Mouse (Mus musculus) spleen, adult 2 months (tissue): Measurements from ENCODE around the gene Tcf7l1. TPM values are rescaled to one million over a fixed set of nuclear protein-coding genes. Genes with fewer than 3 reads are reported as not detected.

Source experiments
- DNase-seq, 2 experiments: peaks; one replicate each; pipeline versions ENCODE4 v3.0.0 to v3.0.0-alpha.2; 2012 to 2021; ENCODE audit warnings: low spot score in 2 of 2, low read depth in 1 of 2
- H3K27ac ChIP-seq: fragments of 200-500 bp; 2 replicates; pipeline ENCODE4 v1.5.1; 2012; ENCODE audit warnings: low read length, inconsistent platforms; ENCODE audit not compliant: insufficient read depth
- H3K27me3 ChIP-seq: fragments of 200-500 bp; 2 replicates; pipeline ENCODE4 v1.6.1; 2012; ENCODE audit warnings: mild to moderate bottlenecking, moderate library complexity, low read length, inconsistent platforms; ENCODE audit not compliant: control insufficient read depth, insufficient read depth
- H3K36me3 ChIP-seq: fragments of 200-500 bp; 2 replicates; pipeline ENCODE4 v1.6.1; 2012; ENCODE audit warnings: mild to moderate bottlenecking, low read length, inconsistent platforms; ENCODE audit not compliant: control insufficient read depth, insufficient read depth
- H3K4me1 ChIP-seq: fragments of 200-500 bp; 2 replicates; pipeline ENCODE4 v1.6.1; 2011; ENCODE audit warnings: inconsistent platforms; ENCODE audit not compliant: control insufficient read depth, insufficient read depth, insufficient read length
- H3K4me3 ChIP-seq: fragments of 200-500 bp; 2 replicates; pipeline ENCODE4 v1.5.1; 2011; ENCODE audit warnings: mild to moderate bottlenecking, inconsistent platforms; ENCODE audit not compliant: insufficient read depth, insufficient read length; ENCODE audit errors: extremely low read depth
- CTCF ChIP-seq: fragments of 200-500 bp; IDR thresholded peaks from 2 replicates; pipeline ENCODE4 v1.5.1; 2011; ENCODE audit warnings: mild to moderate bottlenecking, inconsistent platforms; ENCODE audit not compliant: insufficient read depth, insufficient read length, insufficient replicate concordance; ENCODE audit errors: extremely low read depth
- POLR2A ChIP-seq: fragments of 200-500 bp; IDR thresholded peaks from 2 replicates; pipeline ENCODE4 v1.6.1; 2011; ENCODE audit warnings: low read depth, low read length, inconsistent platforms
- WGBS: fragments of 180-500 bp; shearing (Covaris S2); methylation state at CpG from one replicate; pipeline ENCODE4 v1.1.7; 2018; 5-methylcytosine and 5-hydroxymethylcytosine counted together
- polyA plus RNA-seq: library from polyadenylated mRNA; depleted of rRNA; stranded (reverse); fragments of >200 nt; gene quantifications from 2 replicates; pipeline ENCODE4 v1.2.3, GENCODE M21; 2012

Gene Tcf7l1
- polyA plus RNA-seq, 1 experiment: 10.5 TPM

DNA sequence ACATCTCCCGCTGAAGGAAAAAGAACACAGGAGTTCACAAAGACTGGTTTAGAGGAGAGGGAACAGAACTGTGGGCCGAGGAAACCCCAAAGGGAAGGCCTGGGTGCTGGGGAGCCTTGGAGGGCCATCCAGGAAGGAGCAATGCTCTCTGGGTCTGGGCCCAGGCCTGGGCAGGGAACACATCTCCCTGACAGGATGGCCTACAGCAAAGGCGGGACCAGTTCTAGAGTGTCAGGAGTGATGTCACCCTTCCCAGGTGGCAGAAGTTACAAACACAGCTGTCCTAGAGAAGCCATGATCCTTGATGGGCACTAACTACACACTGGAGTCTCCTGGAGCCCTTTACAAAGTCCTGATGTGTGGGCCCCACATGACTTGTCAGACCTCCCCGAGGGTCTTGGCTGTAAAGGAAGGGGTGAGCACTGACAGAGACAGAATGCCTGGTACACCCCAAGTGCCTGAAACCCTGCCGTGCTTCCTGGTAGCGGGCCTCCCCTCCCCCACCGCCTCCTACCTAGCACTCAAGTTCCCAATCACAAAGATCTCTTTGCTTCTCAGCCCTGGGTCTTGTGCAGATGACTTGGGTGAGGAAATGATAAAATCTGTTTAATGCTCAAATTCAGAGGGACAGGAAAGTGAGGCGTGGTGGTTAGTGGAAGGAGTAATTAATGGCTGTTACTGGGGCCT is 64.4 kb downstream of the Tcf7l1 start:
- 68% methylated on average over 8 of the region's 8 CpGs for whole genome bisulfite sequencing
- no peak overlapping the region for H3K4me3 ChIP-seq
- no peak for TF ChIP-seq POLR2A
- no peak for TF ChIP-seq CTCF
- no peak for DNase-seq
- no peak overlapping the region for H3K27ac ChIP-seq
- no peaks in the 10 kb centered on the region for H3K27me3 ChIP-seq
- H3K36me3 ChIP-seq: no peaks in the 10 kb centered on the region
- H3K4me1 ChIP-seq: no peaks in the 10 kb centered on the region

DNA sequence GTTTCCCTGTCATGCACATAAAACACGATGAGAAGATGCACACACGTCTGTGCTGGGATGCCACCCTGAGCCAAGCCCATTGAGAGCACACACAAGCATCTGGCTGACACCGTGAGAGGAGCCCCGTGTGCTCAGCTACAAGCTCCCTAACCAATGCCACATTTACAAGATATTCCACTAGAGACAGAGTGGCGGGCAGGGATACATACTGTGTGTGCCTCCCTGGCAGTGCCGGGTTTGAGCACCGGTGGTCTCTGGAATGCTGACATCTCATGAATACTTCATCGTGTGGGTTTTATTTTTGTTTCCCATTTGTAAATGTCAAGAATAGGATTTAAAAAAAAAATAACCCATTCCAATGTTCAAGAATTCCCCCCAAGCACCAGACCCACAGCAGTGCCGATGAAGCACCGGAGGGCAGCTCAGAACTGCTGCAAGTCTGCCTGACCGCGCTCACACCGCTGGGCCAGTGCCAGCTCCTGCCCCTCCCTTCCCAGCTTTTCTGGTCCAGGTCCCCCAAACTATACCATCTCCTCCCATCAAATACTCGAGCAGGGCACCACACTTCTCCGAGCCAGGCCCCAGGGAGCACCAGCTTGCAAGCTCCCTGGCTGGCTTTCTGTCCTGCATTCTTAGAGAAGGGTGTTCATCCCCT is 65.2 kb downstream of the Tcf7l1 start:
- Histone ChIP-seq H3K27ac (no peak overlapping the region), H3K36me3 (no peaks in the 10 kb centered on the region), H3K4me3 (no peak overlapping the region), H3K27me3 (no peaks in the 10 kb centered on the region), H3K4me1 (no peaks in the 10 kb centered on the region)
- DNase-seq: no peak
- TF ChIP-seq CTCF (no peak), POLR2A (no peak)
- 92% methylated on average over 15 of the region's 15 CpGs for WGBS

DNA sequence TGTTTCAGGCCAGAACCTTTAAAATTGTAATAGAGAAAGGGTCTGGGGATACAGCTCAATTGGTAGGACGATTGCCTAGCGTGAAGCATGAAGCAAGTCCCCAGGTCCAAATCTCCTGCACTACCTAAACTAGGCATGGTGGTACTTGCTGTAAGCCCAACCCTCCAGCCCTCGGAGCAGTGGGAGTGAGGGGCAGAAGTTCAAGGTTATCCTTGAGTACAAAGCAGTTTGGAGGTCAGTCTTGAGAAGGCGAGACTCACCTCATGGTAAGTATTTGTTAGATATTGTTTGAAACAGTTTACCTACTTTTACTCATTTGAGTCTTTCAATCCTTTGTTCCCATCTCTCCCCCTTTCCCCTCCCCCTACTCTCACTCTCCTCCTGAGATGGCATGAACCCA is 65.9 kb downstream of the Tcf7l1 start:
- no peak overlapping the region for H3K4me3 ChIP-seq
- H3K4me1 ChIP-seq: no peaks in the 10 kb centered on the region
- H3K36me3 ChIP-seq: no peaks in the 10 kb centered on the region
- WGBS: 89% methylated on average over 4 of the region's 4 CpGs
- no peak overlapping the region for H3K27ac ChIP-seq
- no peak for TF ChIP-seq POLR2A
- H3K27me3 ChIP-seq: no peaks in the 10 kb centered on the region
- no peak for DNase-seq

DNA sequence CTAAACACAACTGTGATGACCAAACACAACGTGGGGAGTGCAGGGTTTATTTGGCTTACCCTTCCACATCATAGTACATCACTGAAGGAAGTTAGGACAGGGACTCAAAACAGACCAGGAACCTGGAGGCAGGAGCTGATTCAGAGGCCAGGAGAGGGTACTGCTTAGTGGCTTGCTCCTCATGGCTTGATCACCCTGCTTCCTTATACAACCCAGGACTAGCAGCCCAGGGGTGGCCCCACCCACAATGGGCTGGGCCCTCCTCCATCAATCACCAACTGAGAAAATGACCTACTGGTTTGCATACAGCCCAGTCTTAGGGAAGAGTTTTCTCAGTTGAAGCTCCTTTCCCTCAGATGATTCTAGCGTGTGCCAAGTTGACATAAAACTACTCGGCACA is 68.2 kb downstream of the Tcf7l1 start:
- Histone ChIP-seq H3K27me3 (no peaks in the 10 kb centered on the region), H3K4me1 (no peaks in the 10 kb centered on the region), H3K4me3 (no peak overlapping the region), H3K27ac (no peak overlapping the region), H3K36me3 (no peaks in the 10 kb centered on the region)
- no peak for DNase-seq
- no peak for TF ChIP-seq POLR2A
- TF ChIP-seq CTCF: no peak
- 86% methylated on average over 3 of the region's 3 CpGs for WGBS

DNA sequence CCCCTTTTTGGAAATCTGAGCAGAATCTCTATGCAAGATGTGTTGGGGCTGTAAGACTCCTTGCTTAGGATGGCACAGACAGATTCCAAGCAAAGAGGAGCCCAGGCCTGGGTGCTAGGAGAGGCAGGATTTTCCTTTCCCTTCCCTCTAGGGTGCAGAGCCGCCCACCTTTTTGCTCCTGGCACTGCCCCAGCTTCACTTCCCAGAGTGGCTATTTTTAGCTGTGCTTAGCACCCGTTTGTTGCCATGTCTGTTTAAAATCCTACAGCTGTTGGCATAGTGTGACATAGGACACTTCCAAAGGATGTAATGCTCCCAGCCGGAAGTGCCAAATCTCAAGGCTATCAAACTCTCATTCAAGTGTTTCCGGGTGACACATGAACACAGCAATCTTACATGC is 74.3 kb downstream of the Tcf7l1 start:
- 35% methylated on average over 4 of the region's 4 CpGs for WGBS
- no peaks in the 10 kb centered on the region for H3K36me3 ChIP-seq
- no peak overlapping the region for H3K27ac ChIP-seq
- TF ChIP-seq POLR2A: no peak
- TF ChIP-seq CTCF: no peak
- no peaks in the 10 kb centered on the region for H3K4me1 ChIP-seq
- H3K27me3 ChIP-seq: no peaks in the 10 kb centered on the region
- DNase-seq: no peak
- no peak overlapping the region for H3K4me3 ChIP-seq

DNA sequence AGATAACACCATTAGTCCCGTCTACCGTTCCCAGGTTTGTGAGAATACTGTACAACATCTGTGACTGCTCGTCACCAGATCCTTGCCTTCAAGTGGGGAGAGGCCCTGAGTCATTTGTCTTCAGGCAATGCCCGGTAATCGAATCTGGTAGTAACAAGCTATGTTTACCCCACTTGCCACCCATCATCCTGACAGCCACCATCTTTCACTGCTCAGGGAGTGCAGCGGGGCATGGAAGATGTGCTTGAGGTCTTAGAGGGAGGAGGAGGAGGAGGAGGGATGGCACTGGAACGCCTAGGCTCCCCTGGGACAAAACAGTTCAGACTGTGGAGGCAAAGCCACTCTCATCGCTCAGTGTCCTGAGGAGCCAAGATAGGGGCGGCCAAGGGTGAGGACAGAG is 74.8 kb downstream of the Tcf7l1 start:
- Histone ChIP-seq H3K4me1 (no peaks in the 10 kb centered on the region), H3K36me3 (no peaks in the 10 kb centered on the region), H3K27me3 (no peaks in the 10 kb centered on the region), H3K27ac (no peak overlapping the region), H3K4me3 (no peak overlapping the region)
- no peak for DNase-seq
- TF ChIP-seq POLR2A: no peak
- no peak for TF ChIP-seq CTCF
- WGBS: 76% methylated on average over 9 of the region's 9 CpGs

DNA sequence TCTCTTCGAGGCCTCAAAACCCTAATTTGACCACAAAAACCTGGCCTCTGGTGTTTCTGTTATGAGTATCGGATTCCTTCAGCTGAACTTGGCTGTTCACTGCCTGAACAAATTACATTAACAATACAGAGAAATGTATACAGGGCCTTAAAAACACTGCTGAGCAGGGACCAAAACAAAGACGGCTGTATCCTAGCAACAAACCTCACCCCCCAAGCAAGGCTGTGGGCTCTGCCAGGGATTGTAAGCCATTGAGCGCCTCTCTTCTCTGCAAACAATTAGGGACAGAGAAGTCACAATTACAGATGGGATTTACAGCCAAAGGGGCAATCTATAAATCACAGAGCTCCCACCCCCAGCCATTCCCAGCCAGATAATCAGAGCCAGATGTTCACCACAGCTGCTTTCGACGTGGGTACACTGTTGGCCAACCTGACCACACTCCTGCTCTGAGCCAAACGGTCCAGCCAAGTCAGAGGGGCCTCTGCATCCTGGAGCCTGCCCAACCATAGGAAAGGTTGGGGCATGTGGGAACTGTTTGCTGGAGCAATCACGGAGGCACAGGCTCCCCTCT is 77.5 kb downstream of the Tcf7l1 start:
- H3K4me1 ChIP-seq: no peaks in the 10 kb centered on the region
- no peaks in the 10 kb centered on the region; the same call in 1 of the 2 replicates for H3K27me3 ChIP-seq
- no peaks in the 10 kb centered on the region for H3K36me3 ChIP-seq
- no peak for DNase-seq
- TF ChIP-seq CTCF: no peak
- H3K4me3 ChIP-seq: no peak overlapping the region
- 55% methylated on average over 8 of the region's 8 CpGs for whole genome bisulfite sequencing
- no peak overlapping the region for H3K27ac ChIP-seq
